Mouse (Mus musculus) CH12.LX (cell line): ENCODE results near the gene Chrdl2.

Experiments used
- CHD1 ChIP-seq: IDR thresholded peaks from 2 replicates; pipeline ENCODE4 v1.6.1; 2012; ENCODE audit warnings: low read depth, low read length, improper control_type of control experiment, inconsistent platforms
- ELF1 ChIP-seq: IDR thresholded peaks from 2 replicates; pipeline ENCODE4 v1.6.1; 2014; ENCODE audit warnings: low read depth, mild to moderate bottlenecking, inconsistent platforms, low read length, improper control_type of control experiment
- EP300 ChIP-seq: IDR thresholded peaks from 2 replicates; pipeline ENCODE4 v1.6.1; 2011; ENCODE audit warnings: low read length, improper control_type of control experiment
- MAFK ChIP-seq: IDR thresholded peaks from 2 replicates; pipeline ENCODE4 v1.6.1; 2011; ENCODE audit warnings: low read length, improper control_type of control experiment; ENCODE audit not compliant: insufficient replicate concordance
- POLR2A ChIP-seq: IDR thresholded peaks from 2 replicates; pipeline ENCODE4 v1.6.1; 2011; ENCODE audit warnings: low read depth, mild to moderate bottlenecking, improper control_type of control experiment, low read length
- POLR2AphosphoS2 ChIP-seq: IDR thresholded peaks from 2 replicates; pipeline ENCODE4 v1.6.1; 2011; ENCODE audit warnings: low read depth, low read length, improper control_type of control experiment
- ZNF384 ChIP-seq: IDR thresholded peaks from 2 replicates; pipeline ENCODE4 v1.6.1; 2012; ENCODE audit warnings: low read depth, low read length, improper control_type of control experiment, inconsistent platforms

- TF ChIP-seq POLR2A (no peak), EP300 (no peak), MAFK (no peak), POLR2AphosphoS2 (no peak), ELF1 (no peak), ZNF384 (no peak), CHD1 (no peak)
These were observed 77.8 kb downstream of the Chrdl2 start for GRCm38 (mm10) chr7:100083812-100084211.
